ENCODE assay signal across 35 mouse cellular contexts in the genomic region with DNA sequence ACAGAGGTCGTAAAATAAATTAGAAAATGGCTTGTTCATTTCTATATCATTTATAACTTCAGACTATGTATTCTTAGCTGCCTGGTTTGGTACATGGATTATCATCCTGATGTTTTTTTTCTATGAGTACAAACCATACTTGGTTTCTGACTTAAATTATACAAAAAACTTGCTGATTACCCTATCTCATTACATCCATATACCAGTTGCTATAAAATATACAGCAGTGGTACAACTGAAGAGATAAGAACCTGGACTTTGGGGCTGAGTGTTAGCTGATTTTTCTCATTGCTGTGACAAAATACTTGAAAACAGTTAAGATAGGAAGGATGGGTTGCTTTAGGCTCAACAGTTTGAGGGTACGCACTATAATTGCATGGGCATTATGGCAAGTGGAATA.
"Had no signal": no experiment of that assay in that cellular context is flagged by ENCODE, and none has a peak within 500 bp of the region (broad histone marks: within the 10 kb centered on the region; RNA-seq: fewer than 3 reads in every experiment).

No protein-coding gene starts in this region.

- H3K4me1 ChIP-seq: heart, embryonic 10.5 days; heart, embryonic 12.5 days; heart, embryonic 13.5 days; heart, embryonic 15.5 days; hindbrain, embryonic 10.5 days; hindbrain, embryonic 12.5 days; hindbrain, embryonic 13.5 days; hindbrain, embryonic 15.5 days; intestine, embryonic 15.5 days; kidney, embryonic 15.5 days had no signal

- ATAC-seq: hindbrain, embryonic 16.5 days; hindbrain, postnatal 0 days; inflammation-experienced regulatory T-cells, adult 6 months; intestine, embryonic 15.5 days; intestine, embryonic 16.5 days; intestine, postnatal 0 days had no signal

- H3K36me3 ChIP-seq: heart, embryonic 10.5 days; heart, embryonic 12.5 days; heart, embryonic 13.5 days; heart, embryonic 15.5 days; hindbrain, embryonic 10.5 days; hindbrain, embryonic 12.5 days; hindbrain, embryonic 13.5 days; hindbrain, embryonic 15.5 days; intestine, embryonic 15.5 days; kidney, embryonic 15.5 days had no signal

- H3K27ac ChIP-seq: heart, embryonic 10.5 days; heart, embryonic 13.5 days; heart, embryonic 15.5 days; hindbrain, embryonic 10.5 days; hindbrain, embryonic 12.5 days; hindbrain, embryonic 13.5 days; hindbrain, embryonic 14.5 days; hindbrain, embryonic 15.5 days; hindbrain, postnatal 0 days; intestine, embryonic 15.5 days; kidney, embryonic 15.5 days; kidney, postnatal 0 days; layer of hippocampus, adult 2 months had no signal

- H3K9ac ChIP-seq: heart, embryonic 12.5 days; heart, embryonic 13.5 days; heart, embryonic 15.5 days; hindbrain, embryonic 12.5 days; hindbrain, embryonic 13.5 days; hindbrain, embryonic 14.5 days; hindbrain, embryonic 15.5 days; intestine, embryonic 15.5 days; kidney, embryonic 15.5 days had no signal

- H3K4me2 ChIP-seq: heart, embryonic 11.5 days; heart, embryonic 12.5 days; heart, embryonic 13.5 days; heart, embryonic 15.5 days; hindbrain, embryonic 12.5 days; hindbrain, embryonic 13.5 days; hindbrain, embryonic 14.5 days; hindbrain, embryonic 15.5 days; intestine, embryonic 15.5 days; kidney, embryonic 15.5 days had no signal

- H3K4me3 ChIP-seq: heart, embryonic 10.5 days; heart, embryonic 12.5 days; heart, embryonic 13.5 days; heart, embryonic 15.5 days; hindbrain, embryonic 10.5 days; hindbrain, embryonic 12.5 days; hindbrain, embryonic 13.5 days; hindbrain, embryonic 15.5 days; intestine, embryonic 15.5 days; kidney, embryonic 15.5 days; layer of hippocampus, adult 2 months had no signal

- DNase-seq: heart, postnatal 10 days; heart, postnatal 14 days; heart, postnatal 36 days; heart, postnatal 4 days; kidney, adult 11 months; kidney, adult 18-20 months; kidney, adult 2 months; kidney, adult 8-10 months; kidney, adult 9 months; kidney, postnatal 10 days; kidney, postnatal 14 days; kidney, postnatal 25 days; kidney, postnatal 36 days; kidney, postnatal 4 days; layer of hippocampus, adult 9-11 months; layer of hippocampus, postnatal 36 days had no signal

- H3K27me3 ChIP-seq: heart, embryonic 12.5 days; heart, embryonic 15.5 days; hindbrain, embryonic 12.5 days; hindbrain, embryonic 13.5 days; hindbrain, embryonic 15.5 days; intestine, embryonic 15.5 days had no signal

- H3K9me3 ChIP-seq: heart, embryonic 10.5 days; heart, embryonic 12.5 days; heart, embryonic 13.5 days; heart, embryonic 15.5 days; hindbrain, embryonic 10.5 days; hindbrain, embryonic 12.5 days; hindbrain, embryonic 13.5 days; hindbrain, embryonic 15.5 days; intestine, embryonic 15.5 days; kidney, embryonic 15.5 days had no signal
